Mouse (Mus musculus): ENCODE results near the gene Epb41l2. TPM values are rescaled to one million over a fixed set of nuclear protein-coding genes. Genes with fewer than 3 reads are reported as not detected.
A peak's percentile ranks its signal among the peaks of the same experiment; 100 is the strongest.

Gene Epb41l2
- polyA plus RNA-seq, 1 experiment from 2014 or later: 20.7 TPM

GRCm38 (mm10) chr10:25533513-25534246 lies 174.1 kb downstream of the Epb41l2 start:
- Histone ChIP-seq H3K36me3 (no peaks in the 10 kb centered on the region), H3K9me3 (no peaks in the 10 kb centered on the region), H3K27me3 (no peaks in the 10 kb centered on the region), H3K4me1 (no peaks in the 10 kb centered on the region), H3K4me3 (no peak overlapping the region), H3K9ac (replicated peaks) (no peak overlapping the region), H3K27ac (replicated peaks) (no peak overlapping the region), H3K4me2 (replicated peaks) (no peak overlapping the region)
- no peak for ATAC-seq (replicated peaks)
- 85% methylated on average over 9 of the region's 9 CpGs for WGBS

- Histone ChIP-seq H3K4me1 (no peaks in the 10 kb centered on the region), H3K27ac (replicated peaks) (no peak overlapping the region), H3K4me2 (replicated peaks) (no peak overlapping the region), H3K27me3 (no peaks in the 10 kb centered on the region), H3K9ac (replicated peaks) (no peak overlapping the region), H3K36me3 (no peaks in the 10 kb centered on the region), H3K4me3 (no peak overlapping the region), H3K9me3 (no peaks in the 10 kb centered on the region)
- WGBS: 91% methylated on average over 5 of the region's 5 CpGs
- no peak for ATAC-seq (replicated peaks)
Observed at GRCm38 (mm10) chr10:25534467-25534866, 174.9 kb downstream of the Epb41l2 start.

DNA sequence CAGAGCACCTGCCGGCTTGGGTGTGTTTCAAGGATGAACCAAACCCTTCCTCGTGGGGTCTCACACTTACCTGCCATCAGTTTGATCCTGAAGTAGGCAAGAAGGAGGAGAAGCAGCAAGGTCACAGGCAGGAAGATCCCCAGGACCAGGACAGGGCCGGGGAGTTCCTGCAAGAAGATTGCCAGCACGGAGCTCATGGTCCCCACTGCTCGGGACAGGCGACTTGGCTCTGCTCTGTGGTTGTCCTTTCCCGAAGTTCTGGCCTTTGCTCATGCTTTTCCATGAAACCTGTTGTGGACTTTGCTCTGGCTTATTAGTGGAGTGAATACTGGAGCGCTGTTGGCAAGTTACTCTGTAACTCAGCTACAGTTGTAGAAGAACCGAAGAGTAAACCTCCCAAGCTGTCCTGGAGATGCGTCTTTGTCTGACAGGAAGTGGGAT lies 176.3 kb downstream of the Epb41l2 start, which contains the start of gene Smlr1:
TSS of gene Smlr1 (minus strand) at position 377 of the 441 bp plus-strand sequence.
- no peak within 1 kb of the TSS for H3K4me2 ChIP-seq (replicated peaks)
- H3K9me3 ChIP-seq: no peaks in the 10 kb centered on the region
- H3K4me3 ChIP-seq: no peak within 1 kb of the TSS
- H3K9ac ChIP-seq (replicated peaks): no peak within 1 kb of the TSS
- no peak for ATAC-seq (replicated peaks)
- 94% methylated on average over 10 of the region's 10 CpGs for WGBS
- no peaks in the 10 kb centered on the region for H3K4me1 ChIP-seq
- H3K27ac ChIP-seq (replicated peaks): no peak within 1 kb of the TSS
- H3K36me3 ChIP-seq: no peaks in the 10 kb centered on the region
- H3K27me3 ChIP-seq: no peaks in the 10 kb centered on the region

DNA sequence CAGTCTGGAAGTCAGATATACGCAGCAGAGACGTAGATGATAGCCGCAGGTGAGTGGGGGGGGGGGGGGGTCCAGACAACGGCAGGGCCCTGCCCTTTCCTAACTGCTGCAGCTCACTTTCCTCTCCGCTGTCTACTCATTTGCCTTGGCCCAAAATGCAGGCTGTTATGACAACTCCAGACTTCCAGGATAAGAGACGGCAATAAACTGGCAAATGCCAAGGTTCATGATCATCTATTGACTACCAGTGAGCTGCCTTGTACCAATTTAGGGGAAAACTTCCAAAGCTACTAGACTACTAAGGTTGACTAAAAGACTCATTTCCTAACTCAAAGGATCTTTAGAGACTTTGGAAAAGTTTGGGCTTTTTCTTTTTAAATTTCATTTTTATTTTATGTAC lies 177.0 kb downstream of the Epb41l2 start:
- H3K36me3 ChIP-seq: no peaks in the 10 kb centered on the region
- no peaks in the 10 kb centered on the region for H3K27me3 ChIP-seq
- no peak overlapping the region for H3K27ac ChIP-seq (replicated peaks)
- no peak overlapping the region for H3K9ac ChIP-seq (replicated peaks)
- no peak overlapping the region for H3K4me3 ChIP-seq
- H3K4me1 ChIP-seq: no peaks in the 10 kb centered on the region
- no peak for ATAC-seq (replicated peaks)
- no peak overlapping the region for H3K4me2 ChIP-seq (replicated peaks)
- WGBS: 92% methylated on average over 6 of the region's 6 CpGs
- H3K9me3 ChIP-seq: no peaks in the 10 kb centered on the region

DNA sequence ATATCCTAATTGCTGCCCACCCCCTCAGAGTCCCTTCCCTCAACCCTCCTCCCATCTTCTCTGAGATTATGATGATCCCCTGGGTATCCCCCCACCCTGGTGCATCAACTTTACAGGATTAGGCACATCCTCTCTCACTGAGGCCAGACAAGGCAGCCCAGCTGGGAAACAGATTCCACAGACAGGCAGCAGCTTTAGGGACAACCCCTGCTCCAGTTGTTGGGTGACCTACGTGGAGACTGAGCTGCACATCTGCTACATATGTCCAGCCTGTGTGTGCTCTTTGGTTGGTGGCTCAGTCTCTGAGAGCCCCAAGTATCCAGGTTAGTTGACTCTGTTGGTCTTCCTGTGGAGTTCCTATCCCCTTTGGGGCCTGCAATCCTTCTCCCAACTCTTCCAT lies 179.1 kb downstream of the Epb41l2 start:
- ATAC-seq (replicated peaks): no peak
- Histone ChIP-seq H3K27me3 (no peaks in the 10 kb centered on the region), H3K4me1 (no peaks in the 10 kb centered on the region), H3K9ac (replicated peaks) (no peak overlapping the region), H3K4me2 (replicated peaks) (no peak overlapping the region), H3K4me3 (no peak overlapping the region), H3K36me3 (no peaks in the 10 kb centered on the region), H3K27ac (replicated peaks) (no peak overlapping the region), H3K9me3 (no peaks in the 10 kb centered on the region)
- WGBS: 87% methylated on average over 1 of the region's 1 CpGs

DNA sequence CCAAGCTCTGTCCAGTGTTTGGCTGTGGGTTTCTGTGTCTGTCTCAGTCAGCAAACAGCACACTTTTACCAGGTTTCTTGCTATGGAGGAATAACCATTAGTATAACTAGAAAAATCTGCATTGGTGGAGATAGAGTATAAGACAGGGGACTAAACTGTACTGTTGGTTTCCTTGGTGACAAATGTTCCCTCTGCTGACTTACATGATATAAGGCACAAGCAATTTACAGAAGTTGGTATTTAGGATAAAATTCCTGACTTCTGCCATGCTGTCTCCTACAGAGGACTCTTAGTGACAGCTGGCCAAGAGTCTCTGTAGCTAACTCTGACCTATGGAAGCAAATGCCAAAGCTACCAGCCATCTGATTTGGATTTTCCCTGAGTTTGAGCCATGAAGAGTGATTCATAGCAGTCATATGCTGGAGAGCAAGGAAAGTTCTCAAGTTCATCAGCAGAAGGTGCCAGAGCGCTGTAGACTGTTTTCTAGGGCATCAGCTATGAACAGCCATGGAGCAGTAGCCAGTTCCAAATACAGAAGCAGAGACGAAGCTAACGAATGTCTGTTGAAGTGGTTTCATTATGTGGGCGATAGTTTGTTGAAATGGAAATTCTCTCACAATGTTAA lies 179.7 kb downstream of the Epb41l2 start:
- Histone ChIP-seq H3K27me3 (no peaks in the 10 kb centered on the region), H3K4me3 (no peak overlapping the region), H3K9me3 (no peaks in the 10 kb centered on the region), H3K9ac (replicated peaks) (no peak overlapping the region), H3K4me1 (no peaks in the 10 kb centered on the region), H3K4me2 (replicated peaks) (no peak overlapping the region), H3K27ac (replicated peaks) (no peak overlapping the region), H3K36me3 (no peaks in the 10 kb centered on the region)
- no peak; the same call in 1 of the 2 replicates for ATAC-seq (replicated peaks)
- WGBS: 58% methylated on average over 4 of the region's 4 CpGs

GRCm38 (mm10) chr10:25539771-25540168 lies 180.2 kb downstream of the Epb41l2 start:
- Histone ChIP-seq H3K9me3 (no peaks in the 10 kb centered on the region), H3K9ac (replicated peaks) (no peak overlapping the region), H3K4me2 (replicated peaks) (no peak overlapping the region), H3K4me1 (no peaks in the 10 kb centered on the region), H3K36me3 (no peaks in the 10 kb centered on the region), H3K27me3 (no peaks in the 10 kb centered on the region), H3K4me3 (no peak overlapping the region), H3K27ac (replicated peaks) (no peak overlapping the region)
- 73% methylated on average over 6 of the region's 6 CpGs for WGBS
- no peak for ATAC-seq (replicated peaks)

GRCm38 (mm10) chr10:25541097-25541496 lies 181.5 kb downstream of the Epb41l2 start:
- WGBS: 98% methylated on average over 3 of the region's 3 CpGs
- Histone ChIP-seq H3K27ac (replicated peaks) (no peak overlapping the region), H3K27me3 (no peaks in the 10 kb centered on the region), H3K4me3 (no peak overlapping the region), H3K4me1 (no peaks in the 10 kb centered on the region), H3K4me2 (replicated peaks) (no peak overlapping the region), H3K9ac (replicated peaks) (no peak overlapping the region), H3K36me3 (no peaks in the 10 kb centered on the region), H3K9me3 (no peaks in the 10 kb centered on the region)
- ATAC-seq (replicated peaks): no peak

GRCm38 (mm10) chr10:25552936-25553335 lies 193.3 kb downstream of the Epb41l2 start:
- no peak overlapping the region for H3K4me3 ChIP-seq
- no peaks in the 10 kb centered on the region for H3K36me3 ChIP-seq
- H3K27me3 ChIP-seq: no peaks in the 10 kb centered on the region
- H3K27ac ChIP-seq (replicated peaks): no peak overlapping the region
- no peak overlapping the region for H3K9ac ChIP-seq (replicated peaks)
- ATAC-seq (replicated peaks): no peak
- 57% methylated on average over 4 of the region's 4 CpGs for WGBS
- H3K9me3 ChIP-seq: no peaks in the 10 kb centered on the region
- H3K4me1 ChIP-seq: no peaks in the 10 kb centered on the region
- no peak overlapping the region for H3K4me2 ChIP-seq (replicated peaks)

- Histone ChIP-seq H3K27me3 (no peaks in the 10 kb centered on the region), H3K9ac (replicated peaks) (0 out of 2 replicates have a peak overlapping the region, but pooled peaks have one; percentile 3), H3K27ac (replicated peaks) (peak overlapping the region; percentile 40), H3K36me3 (no peaks in the 10 kb centered on the region), H3K9me3 (no peaks in the 10 kb centered on the region), H3K4me2 (replicated peaks) (peak overlapping the region; percentile 24; the same call in 1 of the 2 replicates), H3K4me1 (peaks cover 6% of the 10 kb centered on the region; the same call in 1 of the 2 replicates), H3K4me3 (no peak overlapping the region)
- peak; percentile 88 for ATAC-seq (replicated peaks)
- 25% methylated on average over 9 of the region's 9 CpGs for WGBS
Observed at GRCm38 (mm10) chr10:25571319-25572240, 212.0 kb downstream of the Epb41l2 start.
